Mouse (Mus musculus): ENCODE results near the gene Slc25a23.

DNA sequence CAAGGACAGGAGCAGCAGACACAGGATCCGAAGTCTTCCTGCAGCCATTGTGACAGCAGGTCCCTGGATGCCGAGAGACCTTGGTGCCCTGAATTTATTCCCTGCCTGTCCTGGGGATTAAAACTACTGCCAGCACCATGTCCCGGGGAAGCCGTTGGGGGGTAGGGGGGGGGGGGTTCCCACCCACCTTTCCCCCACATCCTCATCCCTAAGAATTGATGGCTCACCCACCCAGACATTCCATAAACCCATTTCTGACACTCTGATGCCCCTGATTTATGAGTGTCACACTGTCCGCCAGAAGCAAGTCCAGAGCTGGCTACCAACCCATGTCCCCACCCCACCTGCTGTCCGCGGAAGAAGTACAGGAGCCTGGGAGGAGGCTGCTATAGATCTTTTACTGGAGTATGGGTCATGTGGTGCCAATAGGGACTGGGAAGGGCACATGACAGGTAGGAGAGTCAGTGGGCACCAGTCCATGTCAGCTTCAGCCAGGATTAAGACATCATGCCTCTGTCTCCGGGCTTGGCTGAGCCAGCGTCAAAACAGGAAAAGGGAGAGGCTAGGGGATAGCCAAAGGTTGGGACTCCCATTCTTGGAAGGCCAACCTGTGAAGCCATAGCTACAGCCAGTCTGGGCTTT lies 59.6 kb downstream of the Slc25a23 start, which contains the start of gene Pspn:
- TF ChIP-seq POLR2A (IDR thresholded peaks at IDR 0.05; ENCODE audit: borderline replicate concordance, extremely low read depth, insufficient read depth, insufficient read length, poor library complexity, severe bottlenecking) (no peak), CTCF (IDR thresholded peaks at IDR 0.05; ENCODE audit: borderline replicate concordance, extremely low read depth, insufficient read depth, insufficient read length) (no peak)

Data from brain, embryonic 14.5 days (tissue).